Mouse (Mus musculus): ENCODE results near the gene Commd4. TPM values are rescaled to one million over a fixed set of nuclear protein-coding genes. Genes with fewer than 3 reads are reported as not detected.

The Commd4 gene
- 160 and 215 TPM in 2 replicates for polyA plus RNA-seq (2012; rRNA removed; ENCODE audit: low replicate concordance)

DNA sequence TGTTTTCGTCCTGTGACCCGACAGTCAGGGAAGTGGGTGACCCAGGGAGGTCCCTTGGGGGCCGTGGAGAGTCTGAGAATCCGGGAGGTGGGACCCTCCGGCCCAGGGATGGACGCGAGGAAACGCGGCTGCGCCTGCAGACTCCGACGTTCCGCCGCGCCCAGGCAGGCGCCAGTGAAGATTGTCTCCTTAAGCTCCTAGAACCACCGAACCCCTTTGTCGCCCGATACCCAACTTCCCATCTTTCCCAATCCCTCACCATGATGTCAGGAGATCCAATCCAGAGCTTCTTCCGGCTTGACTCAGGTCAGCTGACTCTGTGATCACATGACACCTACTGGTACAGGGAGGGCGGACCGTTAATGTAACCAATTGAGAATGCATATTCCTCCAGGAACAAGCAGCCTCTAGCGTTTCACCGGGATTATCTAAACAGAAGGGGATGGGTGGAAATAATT, at the start of gene Commd4:
Gene Commd4, minus strand, starts transcription at position 319 of the 458 bp plus-strand sequence.

DNA sequence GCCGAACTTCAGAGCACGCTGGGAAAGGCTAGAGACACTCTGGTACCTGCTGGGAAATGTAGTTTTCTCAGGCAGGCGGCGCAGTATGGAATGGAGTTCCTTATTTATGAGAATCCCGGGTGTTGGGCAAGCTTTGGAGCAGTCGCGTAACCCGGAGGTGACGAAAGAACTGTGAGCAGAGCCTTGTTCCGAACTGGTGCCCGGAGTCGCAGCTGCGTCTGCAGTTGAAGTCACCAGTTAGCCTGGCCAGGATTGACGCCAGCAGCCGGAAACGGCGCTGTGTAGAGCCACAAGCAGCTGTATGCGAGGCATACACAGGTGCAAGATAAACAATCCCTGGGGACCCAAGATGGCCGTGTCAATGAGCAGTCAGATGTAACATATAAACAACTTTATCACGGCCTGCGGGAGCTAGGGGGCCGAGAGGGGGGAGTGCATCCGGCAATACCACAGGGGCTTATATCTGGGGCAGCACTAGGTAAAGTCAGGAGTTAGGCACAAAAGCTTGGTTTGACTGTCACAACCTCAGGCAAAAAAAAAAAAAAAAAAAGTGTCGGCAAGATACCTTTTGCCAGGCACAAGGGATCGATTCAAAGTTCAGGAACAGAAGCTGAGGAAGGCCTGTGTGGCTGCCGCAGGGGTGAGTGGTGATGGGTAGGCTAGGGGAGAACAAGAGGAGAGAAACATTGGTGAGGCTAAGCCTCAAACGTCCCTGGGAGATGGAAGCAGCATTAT, 9.8 kb downstream of the Commd4 start, which contains the start of gene Neil1:
Gene Neil1, minus strand, starts transcription at position 162 of the 735 bp plus-strand sequence.

DNA sequence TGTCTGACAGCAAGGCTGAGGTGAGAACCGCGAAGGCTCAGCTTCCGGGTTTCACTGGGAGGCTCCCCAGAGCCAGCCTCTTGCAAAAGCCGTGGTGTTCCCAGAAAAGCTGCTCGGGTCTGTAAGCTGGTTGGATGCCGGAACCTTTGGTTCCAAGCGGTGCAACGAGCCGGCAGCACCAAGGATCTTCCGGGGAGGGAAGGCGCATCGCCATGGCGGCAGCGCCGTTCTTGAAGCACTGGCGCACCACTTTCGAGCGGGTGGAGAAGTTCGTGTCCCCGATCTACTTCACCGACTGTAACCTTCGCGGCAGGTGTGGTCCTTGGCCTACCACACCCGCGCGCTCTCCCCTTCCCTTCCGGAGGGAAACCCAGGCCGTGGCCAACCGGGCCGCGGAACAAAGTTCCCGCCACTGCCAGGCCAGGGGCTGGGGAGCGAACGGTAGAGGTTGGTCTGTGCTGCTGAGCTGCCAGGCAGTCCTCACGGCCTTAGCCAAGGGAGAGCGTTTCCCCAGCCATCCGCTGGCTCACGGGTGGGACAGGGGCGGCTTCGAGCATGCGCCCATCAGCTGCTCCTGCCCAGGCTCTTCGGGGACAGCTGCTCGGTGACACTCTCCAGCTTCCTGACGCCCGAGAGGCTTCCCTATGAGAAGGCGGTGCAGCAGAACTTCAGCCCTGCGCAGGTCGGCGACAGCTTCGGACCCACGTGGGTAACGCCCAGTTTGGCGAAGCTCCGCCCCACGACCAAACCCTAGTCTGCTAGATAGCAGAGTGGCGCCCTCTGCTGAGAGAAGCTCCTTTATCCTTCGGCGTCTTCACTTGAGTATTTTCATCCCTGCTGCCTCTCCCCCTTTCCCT, 27.3 kb downstream of the Commd4 start, which contains the start of gene Man2c1:
Gene Man2c1, plus strand, starts transcription at position 114 of the 857 bp plus-strand sequence.

Other genes with a start within 250 kb of the Commd4 start
- gene Snx33, start 230.0 kb downstream of the Commd4 start, polyA plus RNA-seq (2012; rRNA removed; ENCODE audit: low replicate concordance), result 2.5 and 4.4 TPM in 2 replicates
- gene Imp3, start 220.9 kb downstream of the Commd4 start, polyA plus RNA-seq (2012; rRNA removed; ENCODE audit: low replicate concordance), result 180 and 256 TPM in 2 replicates
- 1.1 and 1.7 TPM in 2 replicates for gene Snupn, start 207.5 kb downstream of the Commd4 start, polyA plus RNA-seq (2012; rRNA removed; ENCODE audit: low replicate concordance)
- gene Ptpn9, start 163.4 kb downstream of the Commd4 start, polyA plus RNA-seq (2012; rRNA removed; ENCODE audit: low replicate concordance), result 16.5 and 30.9 TPM in 2 replicates
- 31.7 and 34.0 TPM in 2 replicates for gene Sin3a, start 86.3 kb downstream of the Commd4 start, polyA plus RNA-seq (2012; rRNA removed; ENCODE audit: low replicate concordance)
- gene Man2c1, start 27.6 kb downstream of the Commd4 start, polyA plus RNA-seq (2012; rRNA removed; ENCODE audit: low replicate concordance), result 144 and 164 TPM in 2 replicates
- 8.3 and 12.8 TPM in 2 replicates for gene Neil1, start 10.0 kb downstream of the Commd4 start, polyA plus RNA-seq (2012; rRNA removed; ENCODE audit: low replicate concordance)
- gene Trcg1, start 78.2 kb upstream of the Commd4 start, polyA plus RNA-seq (2012; rRNA removed; ENCODE audit: low replicate concordance), result not detected in 2 replicates
- gene 1700017B05Rik, start 104.3 kb upstream of the Commd4 start, polyA plus RNA-seq (2012; rRNA removed; ENCODE audit: low replicate concordance), result 15.3 and 24.4 TPM in 2 replicates

Data from duodenum, adult 2 months (tissue).